Mouse (Mus musculus) c-Kit-positive CD71-negative TER-119-negative erythroid progenitor cells, embryonic 14.5 days (primary cell): ENCODE data around the gene Mfap2.

Experiments used
- DNase-seq: peaks from one replicate; pipeline ENCODE4 v3.0.0-alpha.2; 2013; ENCODE audit warnings: low read depth

Gene Mfap2

GRCm38 (mm10) chr4:141024992-141025391 is 14.8 kb downstream of the Mfap2 start:
- no peak for DNase-seq

DNA sequence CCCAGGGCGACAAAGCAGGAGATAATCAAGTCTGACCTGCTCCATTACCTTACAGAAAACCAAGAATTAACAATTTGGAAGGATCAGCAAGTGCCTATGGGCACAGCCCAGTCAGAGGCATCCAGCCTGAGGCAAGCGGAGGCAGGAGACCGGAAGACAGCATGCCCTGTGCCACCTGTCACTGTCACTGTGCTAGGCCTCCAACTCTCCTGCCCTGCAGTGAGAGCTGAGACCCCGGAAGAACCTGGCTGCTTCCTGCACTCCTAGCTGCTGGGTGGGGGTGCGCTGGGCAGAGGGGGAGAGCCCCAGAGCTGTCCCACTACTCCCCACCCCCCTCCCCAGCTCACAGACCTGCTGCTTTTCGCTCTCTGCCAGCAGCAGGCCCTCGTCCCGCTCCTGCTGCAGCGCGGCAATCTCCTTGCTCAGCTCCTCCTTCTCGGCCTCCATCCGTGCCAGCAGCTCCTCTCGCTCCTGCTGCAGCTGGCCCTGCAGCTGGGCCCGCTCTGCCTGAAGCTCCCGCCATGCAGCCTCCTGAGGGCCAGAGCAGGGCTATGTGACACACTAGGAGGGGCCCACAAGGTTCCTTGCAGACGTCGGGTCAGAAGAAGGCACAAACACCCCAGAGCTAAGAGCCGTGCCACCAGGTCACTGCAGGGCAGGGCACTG is 20.5 kb downstream of the Mfap2 start:
- DNase-seq = no peak

DNA sequence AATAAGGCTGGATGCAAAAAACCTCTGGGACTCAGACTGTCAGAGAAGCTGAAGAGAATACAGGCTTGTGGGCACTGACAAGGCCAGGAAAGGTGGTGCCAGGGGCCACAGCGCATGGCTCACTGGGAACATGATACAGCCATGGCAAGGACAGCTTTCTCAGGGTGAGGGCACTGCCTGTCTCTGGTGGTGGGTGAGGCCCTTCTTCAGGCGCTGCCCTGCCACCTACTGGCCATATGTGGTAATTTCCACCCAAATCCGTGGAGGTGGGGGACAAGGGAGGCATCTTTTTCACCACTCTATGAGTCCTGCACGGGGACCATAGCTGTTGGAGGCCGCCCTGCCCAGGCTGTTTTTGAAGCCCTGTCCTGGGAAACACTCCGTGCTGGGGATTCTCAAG is 21.5 kb downstream of the Mfap2 start:
- DNase-seq = peak; percentile 73

GRCm38 (mm10) chr4:141033606-141034549 is 23.7 kb downstream of the Mfap2 start:
- no peak for DNase-seq

- no peak for DNase-seq
These were observed 30.9 kb downstream of the Mfap2 start for GRCm38 (mm10) chr4:141041117-141041516.

DNA sequence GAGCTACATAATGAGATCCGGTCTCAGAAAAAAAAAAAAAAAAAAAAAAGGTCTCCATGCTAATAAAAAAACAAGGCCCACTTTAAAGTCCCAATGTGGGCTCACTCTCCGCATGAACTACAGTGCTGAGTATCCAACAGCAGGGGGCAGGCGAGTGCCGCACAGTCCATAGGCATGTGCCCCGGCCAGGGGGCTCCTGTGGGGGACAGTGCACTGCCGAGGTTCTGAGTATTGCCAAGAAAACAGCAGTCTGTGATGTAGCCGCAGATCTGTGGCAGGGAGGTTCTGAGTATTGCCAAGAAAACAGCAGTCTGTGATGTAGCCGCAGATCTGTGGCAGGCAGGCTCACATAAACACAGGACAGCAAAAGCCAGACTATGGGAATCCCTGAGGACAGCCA is 34.6 kb downstream of the Mfap2 start:
- DNase-seq = peak; percentile 50

- DNase-seq = no peak
These were observed 38.7 kb downstream of the Mfap2 start for GRCm38 (mm10) chr4:141048810-141049475.

DNA sequence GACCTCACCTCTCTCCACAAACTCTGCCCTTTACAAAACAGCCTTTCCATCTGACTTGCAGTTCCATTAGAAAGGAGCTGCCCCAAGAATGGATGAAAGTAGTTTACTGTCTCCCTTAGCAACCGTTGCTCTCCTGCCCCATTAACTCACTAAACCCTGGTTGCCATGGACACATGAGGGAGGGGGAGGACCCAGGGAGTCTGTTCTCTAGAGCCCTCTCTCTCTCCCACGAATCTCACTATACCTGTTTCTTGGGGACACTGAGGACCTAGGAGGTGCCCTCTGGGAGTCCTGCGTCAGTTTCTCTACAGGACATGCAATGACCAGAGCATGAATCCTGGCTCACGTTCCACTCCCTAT is 39.2 kb downstream of the Mfap2 start:
- DNase-seq = no peak

- DNase-seq = no peak
These were observed 42.2 kb downstream of the Mfap2 start for GRCm38 (mm10) chr4:141052442-141052841.

GRCm38 (mm10) chr4:141053138-141053537 is 42.9 kb downstream of the Mfap2 start:
- DNase-seq = no peak

DNA sequence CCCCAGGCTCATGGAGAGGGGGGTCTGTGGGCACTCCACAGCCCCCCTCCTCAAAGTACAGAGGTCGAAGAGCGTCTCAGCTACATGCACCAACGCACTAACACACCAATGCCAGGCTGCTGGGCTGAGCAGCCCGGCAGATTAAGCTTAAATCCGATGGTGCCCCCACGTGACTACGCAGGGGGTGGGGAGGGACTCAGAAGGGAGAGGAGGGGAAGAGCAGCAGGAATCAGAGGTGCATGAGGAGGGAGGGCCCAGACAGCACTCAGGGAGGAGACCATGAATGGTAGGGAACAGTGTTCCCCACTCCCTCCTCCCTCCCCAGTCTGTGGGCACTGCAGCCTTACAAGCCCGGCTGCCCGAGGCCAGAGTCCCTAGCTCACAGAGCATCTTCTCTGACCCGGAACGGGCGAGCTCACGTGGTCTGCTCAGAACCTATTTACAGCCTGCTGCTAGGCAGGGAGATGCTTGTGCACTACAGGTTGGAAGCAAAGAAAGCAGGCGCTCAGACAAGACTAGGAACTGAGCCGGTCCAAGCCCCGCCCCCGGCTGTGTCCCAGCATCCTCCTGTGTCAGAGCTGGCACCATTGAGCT is 43.4 kb downstream of the Mfap2 start:
- DNase-seq = no peak

GRCm38 (mm10) chr4:141056970-141057369 is 46.8 kb downstream of the Mfap2 start:
- DNase-seq = no peak

- DNase-seq = no peak
These were observed 48.6 kb downstream of the Mfap2 start for GRCm38 (mm10) chr4:141058835-141059234.

DNA sequence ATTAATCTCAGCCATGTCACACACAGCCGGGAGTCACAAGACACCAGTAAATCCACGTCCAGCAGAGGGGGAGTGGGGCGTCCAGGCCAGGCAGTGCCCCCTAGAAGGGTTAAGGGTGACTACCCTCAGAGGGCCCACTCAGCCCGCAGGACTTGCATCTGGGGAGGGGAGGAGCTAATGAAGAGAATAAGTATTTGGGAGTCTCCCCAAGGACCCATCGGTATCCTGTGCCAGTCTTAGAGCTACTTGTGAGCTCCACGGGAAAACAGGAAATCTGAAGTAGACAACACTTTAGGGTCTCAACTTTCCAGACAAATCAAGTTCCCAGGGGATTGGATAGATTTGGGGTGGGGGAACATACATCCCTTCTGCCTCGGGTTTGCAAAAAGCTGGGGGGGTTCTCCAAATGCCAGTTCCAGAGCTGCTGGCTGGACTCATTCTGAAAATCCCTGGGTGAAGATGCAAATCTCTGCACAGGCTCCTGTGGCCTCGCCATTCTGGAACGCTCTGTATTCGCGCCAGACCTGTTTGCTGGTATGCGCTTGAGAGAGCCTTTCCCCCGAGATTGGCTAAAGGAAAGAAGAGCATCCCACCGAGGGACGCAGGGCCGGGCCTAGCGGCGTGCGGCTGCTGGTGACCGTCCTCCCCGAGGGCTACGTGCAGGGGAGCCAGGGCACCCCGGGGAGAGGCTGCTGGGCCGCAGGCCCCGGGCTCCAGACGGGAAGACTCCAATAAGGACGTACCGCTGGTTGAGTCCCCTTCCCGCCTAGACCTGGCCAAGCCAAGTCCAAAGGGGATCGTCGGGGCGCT is 49.6 kb downstream of the Mfap2 start:
- no peak for DNase-seq

- peak; percentile 97 for DNase-seq
These were observed 50.4 kb downstream of the Mfap2 start, which contains the start of gene Crocc for GRCm38 (mm10) chr4:141060426-141061301. Gene Crocc (minus strand): TSS chr4:141060550.

GRCm38 (mm10) chr4:141064104-141064659 is 54.0 kb downstream of the Mfap2 start:
- DNase-seq = no peak

- DNase-seq = peak; percentile 86
These were observed 54.9 kb downstream of the Mfap2 start for GRCm38 (mm10) chr4:141065123-141065522.
